Mouse (Mus musculus): Measurements from ENCODE around the gene Osm. TPM values are rescaled to one million over a fixed set of nuclear protein-coding genes. Genes with fewer than 3 reads are reported as not detected.

The Osm gene
- total RNA-seq (2021), result under 1 TPM in 1 of 2 experiments, not detected in 1; 0.18 TPM
- long read RNA-seq, experiment 1, result 0 reads
- long read RNA-seq, experiment 2, result 0 reads

GRCm38 (mm10) chr11:4235665-4236545 is at the start of gene Osm:
Gene Osm (plus strand): TSS chr11:4236420.
- no peak for DNase-seq

- peak; percentile 99 for DNase-seq
Observed at GRCm38 (mm10) chr11:4186486-4187317, 49.5 kb upstream of the Osm start, which contains the start of gene Tbc1d10a. Gene Tbc1d10a (plus strand): TSS chr11:4186789.

DNA sequence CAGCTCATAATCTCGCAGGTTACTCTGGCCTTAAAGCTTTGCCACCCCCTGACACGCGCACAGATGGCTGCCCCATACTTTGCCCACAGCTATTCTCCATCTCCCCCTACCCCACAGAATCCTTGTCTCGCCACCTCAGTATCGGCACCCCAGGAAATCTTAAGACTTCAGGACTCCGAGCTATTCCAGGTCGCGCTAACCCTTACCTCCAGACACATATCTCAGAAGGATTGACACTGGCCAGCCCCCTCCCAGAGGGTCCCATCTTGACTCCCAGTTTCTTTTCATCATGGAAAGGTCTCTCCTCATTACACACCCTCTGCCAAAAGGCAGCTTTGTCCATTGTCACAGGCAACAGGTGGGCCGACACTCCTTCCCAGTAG is 48.9 kb upstream of the Osm start:
- DNase-seq, result no peak

GRCm38 (mm10) chr11:4189182-4189581 is 47.0 kb upstream of the Osm start:
- no peak for DNase-seq

DNA sequence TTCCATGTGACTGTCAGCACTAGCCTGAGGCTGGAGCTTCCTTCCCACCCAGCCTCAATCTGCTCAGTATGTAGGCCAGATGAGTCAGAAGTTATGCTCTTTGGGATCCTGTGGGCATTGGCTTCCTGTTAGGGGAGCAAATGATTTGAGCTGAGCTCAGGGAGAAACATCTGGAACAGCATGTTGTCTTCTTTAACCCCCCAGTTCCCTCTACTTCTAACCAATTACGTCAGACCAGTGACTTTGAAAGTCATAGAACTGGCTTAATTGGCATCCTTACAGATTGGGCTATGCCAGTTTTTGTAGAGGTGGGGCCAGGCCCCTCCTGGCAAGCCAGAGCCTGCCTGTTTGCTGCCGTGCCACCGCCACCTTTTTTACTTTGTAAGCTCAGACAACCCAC is 45.5 kb upstream of the Osm start:
- DNase-seq, result no peak

GRCm38 (mm10) chr11:4192757-4193156 is 43.5 kb upstream of the Osm start:
- DNase-seq, result no peak

DNA sequence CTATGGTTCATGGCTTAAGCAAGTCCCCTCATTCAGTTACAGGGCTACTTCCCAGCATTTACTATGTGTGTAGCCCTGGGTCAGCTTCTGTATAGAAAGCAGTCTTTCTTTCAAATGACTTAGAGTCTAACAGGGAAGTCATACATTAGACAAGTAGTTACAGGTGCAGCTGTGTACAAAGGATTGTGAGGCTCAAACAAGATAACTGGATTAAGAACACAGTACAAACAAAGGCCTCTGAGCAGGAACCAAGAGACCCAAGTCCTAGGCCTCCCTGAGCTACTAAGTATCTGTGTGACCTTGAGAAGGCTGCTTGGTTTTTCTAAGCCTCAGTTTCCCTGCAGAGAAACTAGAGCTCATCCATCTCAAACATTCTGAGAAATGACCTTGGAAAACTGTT is 42.8 kb upstream of the Osm start:
- DNase-seq, result no peak

DNA sequence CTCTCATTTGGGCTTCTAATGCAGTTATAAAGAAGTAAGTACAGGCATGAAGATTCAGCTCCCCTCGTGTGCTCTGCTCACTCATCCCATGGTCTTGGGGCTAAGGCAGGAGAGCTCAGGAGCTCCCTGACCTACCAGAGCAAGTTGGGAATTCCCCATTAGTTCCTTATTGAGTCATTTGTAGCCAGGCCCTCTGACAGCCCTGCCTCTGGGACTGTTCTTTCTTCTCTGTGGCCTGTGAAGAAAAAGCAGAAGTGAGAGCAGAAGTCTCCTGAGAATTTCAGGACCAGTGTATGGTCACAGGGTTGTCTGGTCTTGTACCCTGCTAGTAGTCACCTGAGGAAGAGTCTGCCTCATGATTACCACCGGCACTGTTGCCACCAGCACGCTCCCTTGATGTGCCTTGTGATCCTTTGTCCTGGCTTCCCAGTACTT is 40.6 kb upstream of the Osm start:
- DNase-seq, result no peak

- DNase-seq, result no peak
Observed at GRCm38 (mm10) chr11:4196636-4197035, 39.6 kb upstream of the Osm start.

GRCm38 (mm10) chr11:4197691-4198090 is 38.5 kb upstream of the Osm start:
- peak; percentile 72 for DNase-seq

- no peak for DNase-seq
Observed at GRCm38 (mm10) chr11:4201981-4202700, 34.1 kb upstream of the Osm start.

GRCm38 (mm10) chr11:4202995-4203704 is 33.1 kb upstream of the Osm start:
- no peak for DNase-seq

DNA sequence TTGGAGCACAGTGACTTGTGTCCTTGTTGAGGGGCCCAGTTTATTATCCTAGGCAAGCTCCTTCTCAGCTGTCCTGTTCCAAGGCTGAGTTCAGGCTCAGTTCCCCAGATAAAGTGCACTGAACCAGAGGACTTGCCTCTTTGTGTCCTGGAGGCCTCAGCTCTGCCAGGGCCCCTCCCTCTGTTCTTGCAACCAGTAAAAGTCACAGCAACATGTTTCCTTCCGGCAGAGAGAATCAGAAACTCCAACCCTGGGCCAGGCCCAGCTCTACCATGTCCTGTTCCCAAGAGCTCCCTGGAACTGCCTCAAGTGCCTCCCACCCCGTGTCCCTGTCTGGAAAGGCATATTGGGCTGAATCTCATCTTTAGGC is 32.5 kb upstream of the Osm start:
- peak; percentile 81 for DNase-seq

GRCm38 (mm10) chr11:4205097-4205655 is 31.0 kb upstream of the Osm start:
- no peak for DNase-seq

- DNase-seq, result no peak
Observed at GRCm38 (mm10) chr11:4205951-4206350, 30.3 kb upstream of the Osm start.

- no peak for DNase-seq
Observed at GRCm38 (mm10) chr11:4206563-4206962, 29.7 kb upstream of the Osm start.

DNA sequence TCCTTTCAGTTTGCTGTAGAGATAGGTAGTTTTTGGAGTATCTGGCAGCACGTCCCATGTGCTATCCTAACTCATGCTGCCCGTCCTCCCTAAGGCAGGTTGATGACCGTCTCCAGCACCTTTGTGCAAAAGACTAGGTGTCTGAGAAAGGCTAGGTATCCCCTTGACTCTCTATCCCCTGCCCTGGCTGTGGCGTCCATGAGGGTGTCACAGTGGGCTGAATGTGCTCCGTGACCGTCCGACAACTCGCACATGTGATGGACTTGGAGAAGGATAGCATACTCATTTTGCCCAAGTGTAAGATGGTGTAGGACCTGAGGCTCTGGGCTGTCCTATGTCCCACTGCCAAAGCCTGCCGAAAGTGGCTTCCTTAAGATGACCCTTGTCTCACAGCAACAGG is 28.6 kb upstream of the Osm start:
- no peak for DNase-seq

GRCm38 (mm10) chr11:4209556-4209955 is 26.7 kb upstream of the Osm start:
- no peak for DNase-seq

- DNase-seq, result peak; percentile 47
Observed at GRCm38 (mm10) chr11:4210786-4211185, 25.4 kb upstream of the Osm start.

DNA sequence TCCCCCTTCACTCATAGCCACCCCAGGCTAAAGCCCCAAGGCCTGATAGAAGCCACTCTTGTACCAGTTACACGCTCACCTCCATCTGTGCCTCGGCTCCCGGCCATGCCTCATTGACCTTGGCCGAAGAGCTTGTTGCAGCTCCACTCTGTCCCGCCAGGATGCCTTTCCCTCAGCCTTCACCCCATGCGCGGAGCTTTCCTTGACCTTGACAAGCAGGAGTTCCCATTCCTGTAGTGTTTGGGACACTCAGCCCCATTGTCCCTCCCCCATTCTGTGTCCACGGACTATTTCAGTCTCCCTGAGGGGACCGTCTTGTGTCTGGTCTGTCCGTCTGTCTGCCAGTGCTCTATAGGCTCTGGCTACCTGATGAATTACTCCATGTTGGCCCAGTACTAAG is 23.1 kb upstream of the Osm start:
- peak; percentile 50 for DNase-seq

DNA sequence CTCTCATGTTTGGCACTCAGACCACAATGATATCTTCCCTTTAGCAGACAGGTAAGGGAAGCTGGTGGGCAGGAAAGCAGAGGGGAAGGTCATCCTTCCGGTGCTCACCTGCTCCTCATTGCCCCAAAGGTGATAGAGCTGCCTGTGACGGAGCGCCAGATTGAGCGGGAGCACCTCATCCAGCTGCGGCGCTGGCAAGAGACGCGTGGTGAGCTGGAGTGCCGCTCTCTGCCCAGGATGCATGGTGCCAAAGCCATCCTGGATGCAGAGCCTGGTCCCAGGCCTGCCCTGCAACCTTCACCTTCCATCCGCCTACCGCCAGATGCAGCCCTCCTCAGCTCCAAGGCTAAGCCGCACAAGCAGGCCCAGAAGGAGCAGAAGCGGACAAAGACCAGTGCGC is 21.6 kb upstream of the Osm start:
- DNase-seq, result no peak

DNA sequence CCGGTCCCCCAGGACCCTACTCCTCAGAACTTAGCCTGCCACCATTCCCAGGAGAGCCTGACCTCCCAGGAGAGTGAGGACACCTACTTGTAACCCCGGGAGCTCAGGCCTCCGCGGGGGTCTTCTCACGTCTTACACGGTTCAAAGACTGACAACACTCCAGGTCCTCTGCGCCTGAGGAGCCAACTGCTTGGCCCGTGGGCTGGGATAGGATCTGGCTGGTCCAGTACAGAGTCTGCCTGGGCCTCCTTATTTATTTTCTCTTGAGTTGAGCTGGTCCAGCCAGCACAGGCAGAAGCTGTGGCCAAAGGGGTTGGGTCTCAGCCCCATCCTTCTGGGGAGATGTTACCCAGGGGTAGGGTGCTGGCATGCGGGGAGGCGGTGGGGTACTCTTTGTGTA is 21.2 kb upstream of the Osm start:
- no peak for DNase-seq

Measured in adrenal gland, postnatal 10 days (tissue).